Mouse (Mus musculus): Measurements from ENCODE around the gene Sdc1. TPM values are rescaled to one million over a fixed set of nuclear protein-coding genes. Genes with fewer than 3 reads are reported as not detected.
A peak's percentile ranks its signal among the peaks of the same experiment; 100 is the strongest.

Gene Sdc1
- total and polyA plus RNA-seq, 2 experiments from 2014 or later = 12.3 to 21.1 TPM

DNA sequence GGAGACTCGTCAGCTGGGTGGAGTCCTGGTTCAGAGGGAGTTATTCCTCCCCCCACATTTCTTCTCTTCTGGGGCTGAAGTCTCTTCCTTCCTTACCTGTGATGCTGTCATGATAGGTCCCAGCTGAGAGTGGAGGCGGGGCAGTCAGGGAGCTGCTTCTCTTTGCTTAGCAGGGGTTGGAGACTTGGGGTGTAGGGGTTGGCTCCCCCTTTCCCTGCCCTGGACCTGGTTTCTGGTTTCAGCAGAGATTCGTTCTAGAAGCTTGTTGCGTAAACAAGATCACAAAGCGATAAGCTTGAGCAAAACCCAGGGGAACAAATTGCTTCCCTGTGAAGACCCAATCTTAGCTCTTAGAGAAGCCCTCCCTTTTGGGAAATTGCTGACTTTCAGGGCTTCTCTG, 15.4 kb downstream of the Sdc1 start:
- WGBS = 85% methylated on average over 5 of the region's 5 CpGs
- no peaks in the 10 kb centered on the region for H3K4me1 ChIP-seq (ENCODE audit: insufficient read depth, low read length)
- no peak for ATAC-seq (ENCODE audit: low FRiP score)
- no peaks in the 10 kb centered on the region for H3K9me3 ChIP-seq (ENCODE audit: low read length)
- no peak overlapping the region for H3K27ac ChIP-seq (ENCODE audit: low read depth, low read length)
- no peak for TF ChIP-seq CTCF (IDR thresholded peaks at IDR 0.05)
- H3K4me3 ChIP-seq (ENCODE audit: low read depth, low read length) = no peak overlapping the region
- H3K27me3 ChIP-seq (ENCODE audit: insufficient read depth, low read length) = no peaks in the 10 kb centered on the region
- peaks cover 8% of the 10 kb centered on the region; the same call in 1 of the 2 replicates for H3K36me3 ChIP-seq (ENCODE audit: insufficient read depth, low read length)
- H3K4me2 ChIP-seq (ENCODE audit: low read depth, low read length, poor library complexity, severe bottlenecking) = no peak overlapping the region
- no peak for DNase-seq (ENCODE audit: low spot score)
- H3K9ac ChIP-seq (replicated peaks; ENCODE audit: low read length, poor library complexity, severe bottlenecking) = no peak overlapping the region

DNA sequence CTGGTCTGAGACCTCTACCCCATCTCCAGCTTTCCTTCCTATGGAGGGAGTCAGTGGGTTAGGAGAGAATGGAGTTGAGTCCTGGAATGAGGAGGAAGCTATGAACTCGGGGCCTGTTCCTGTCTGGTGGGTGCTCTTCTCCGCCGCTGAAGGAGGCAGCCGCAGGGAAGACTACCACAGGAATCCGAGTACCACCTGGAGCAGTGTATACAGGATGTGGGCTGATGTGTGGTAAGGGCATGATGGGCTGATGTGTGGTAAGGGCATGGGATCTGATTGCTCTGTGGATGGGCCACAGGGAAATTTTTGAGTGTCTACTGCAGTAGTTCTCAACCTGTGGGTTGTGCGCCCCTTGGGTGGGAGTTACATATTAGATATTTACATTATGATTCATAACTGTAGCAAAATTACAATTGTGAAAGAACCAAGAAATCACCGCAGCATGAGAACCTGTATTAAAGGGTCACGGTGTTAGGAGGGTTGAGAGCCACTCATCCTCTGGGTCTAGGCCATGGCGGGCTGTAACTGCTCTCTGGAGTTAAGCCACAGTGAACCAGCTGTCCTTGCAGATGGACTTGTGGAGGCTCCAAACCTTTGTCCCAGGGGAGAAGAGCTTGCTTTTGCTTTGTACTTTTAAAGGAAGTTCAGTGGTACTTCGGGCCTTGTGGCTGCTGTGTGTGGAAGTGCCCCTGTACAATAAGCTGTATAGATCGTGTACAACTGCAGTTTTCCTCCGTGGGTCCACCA, 16.0 kb downstream of the Sdc1 start:
- Histone ChIP-seq H3K4me1 (ENCODE audit: insufficient read depth, low read length) (no peaks in the 10 kb centered on the region), H3K9ac (replicated peaks; ENCODE audit: low read length, poor library complexity, severe bottlenecking) (no peak overlapping the region), H3K4me2 (ENCODE audit: low read depth, low read length, poor library complexity, severe bottlenecking) (no peak overlapping the region), H3K27ac (ENCODE audit: low read depth, low read length) (no peak overlapping the region), H3K9me3 (ENCODE audit: low read length) (no peaks in the 10 kb centered on the region), H3K4me3 (ENCODE audit: low read depth, low read length) (no peak overlapping the region), H3K27me3 (ENCODE audit: insufficient read depth, low read length) (no peaks in the 10 kb centered on the region), H3K36me3 (ENCODE audit: insufficient read depth, low read length) (peaks cover 8% of the 10 kb centered on the region; the same call in 1 of the 2 replicates)
- 89% methylated on average over 12 of the region's 12 CpGs for WGBS
- TF ChIP-seq CTCF (IDR thresholded peaks at IDR 0.05) = no peak
- no peak for ATAC-seq (ENCODE audit: low FRiP score)
- DNase-seq (ENCODE audit: low spot score) = peak; percentile 42

DNA sequence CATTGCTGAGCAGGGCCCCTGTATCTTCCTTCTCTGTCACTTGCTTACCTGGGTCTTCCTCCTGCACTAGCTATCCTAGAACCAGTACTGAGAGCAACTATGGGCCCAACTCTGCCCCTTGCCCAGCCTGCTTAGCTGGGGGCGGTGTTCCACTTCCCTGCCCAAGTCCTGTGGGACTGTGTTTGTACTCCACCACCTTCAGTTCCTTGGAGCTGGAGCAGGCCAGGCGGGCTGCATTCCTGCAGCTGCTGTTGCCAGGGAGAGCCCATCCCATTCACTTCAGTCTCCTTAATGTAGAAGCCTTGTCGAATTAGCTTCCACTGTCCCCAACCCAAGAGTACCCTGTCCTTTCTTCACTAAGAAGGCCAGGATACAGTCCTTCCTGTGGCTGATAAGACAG, 17.3 kb downstream of the Sdc1 start:
- no peaks in the 10 kb centered on the region for H3K9me3 ChIP-seq (ENCODE audit: low read length)
- H3K27me3 ChIP-seq (ENCODE audit: insufficient read depth, low read length) = no peaks in the 10 kb centered on the region
- no peak overlapping the region for H3K27ac ChIP-seq (ENCODE audit: low read depth, low read length)
- WGBS = 42% methylated on average over 3 of the region's 3 CpGs
- no peaks in the 10 kb centered on the region for H3K4me1 ChIP-seq (ENCODE audit: insufficient read depth, low read length)
- no peak for DNase-seq (ENCODE audit: low spot score)
- peaks cover 8% of the 10 kb centered on the region; the same call in 1 of the 2 replicates for H3K36me3 ChIP-seq (ENCODE audit: insufficient read depth, low read length)
- TF ChIP-seq CTCF (IDR thresholded peaks at IDR 0.05) = no peak
- ATAC-seq (ENCODE audit: low FRiP score) = no peak
- no peak overlapping the region for H3K9ac ChIP-seq (replicated peaks; ENCODE audit: low read length, poor library complexity, severe bottlenecking)
- H3K4me3 ChIP-seq (ENCODE audit: low read depth, low read length) = no peak overlapping the region
- H3K4me2 ChIP-seq (ENCODE audit: low read depth, low read length, poor library complexity, severe bottlenecking) = no peak overlapping the region

DNA sequence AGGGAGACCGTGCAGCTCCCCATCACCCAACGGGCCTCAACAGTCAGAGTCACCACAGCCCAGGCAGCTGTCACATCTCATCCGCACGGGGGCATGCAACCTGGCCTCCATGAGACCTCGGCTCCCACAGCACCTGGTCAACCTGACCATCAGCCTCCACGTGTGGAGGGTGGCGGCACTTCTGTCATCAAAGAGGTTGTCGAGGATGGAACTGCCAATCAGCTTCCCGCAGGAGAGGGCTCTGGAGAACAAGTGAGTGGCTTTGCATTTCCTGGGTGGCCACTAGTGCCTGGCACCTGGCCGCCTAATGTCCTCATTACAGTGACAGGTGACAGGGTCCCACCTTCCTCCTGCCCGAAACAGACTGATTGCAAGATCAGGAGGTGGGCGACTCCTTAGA, 19.5 kb downstream of the Sdc1 start:
- no peak overlapping the region for H3K4me2 ChIP-seq (ENCODE audit: low read depth, low read length, poor library complexity, severe bottlenecking)
- no peak for TF ChIP-seq CTCF (IDR thresholded peaks at IDR 0.05)
- H3K4me3 ChIP-seq (ENCODE audit: low read depth, low read length) = no peak overlapping the region
- no peak for DNase-seq (ENCODE audit: low spot score)
- 95% methylated on average over 12 of the region's 12 CpGs for WGBS
- no peaks in the 10 kb centered on the region for H3K4me1 ChIP-seq (ENCODE audit: insufficient read depth, low read length)
- H3K9ac ChIP-seq (replicated peaks; ENCODE audit: low read length, poor library complexity, severe bottlenecking) = no peak overlapping the region
- ATAC-seq (ENCODE audit: low FRiP score) = no peak
- no peaks in the 10 kb centered on the region; the same call in 1 of the 2 replicates for H3K9me3 ChIP-seq (ENCODE audit: low read length)
- no peaks in the 10 kb centered on the region for H3K27me3 ChIP-seq (ENCODE audit: insufficient read depth, low read length)
- peaks cover 8% of the 10 kb centered on the region; the same call in 1 of the 2 replicates for H3K36me3 ChIP-seq (ENCODE audit: insufficient read depth, low read length)
- H3K27ac ChIP-seq (ENCODE audit: low read depth, low read length) = no peak overlapping the region

DNA sequence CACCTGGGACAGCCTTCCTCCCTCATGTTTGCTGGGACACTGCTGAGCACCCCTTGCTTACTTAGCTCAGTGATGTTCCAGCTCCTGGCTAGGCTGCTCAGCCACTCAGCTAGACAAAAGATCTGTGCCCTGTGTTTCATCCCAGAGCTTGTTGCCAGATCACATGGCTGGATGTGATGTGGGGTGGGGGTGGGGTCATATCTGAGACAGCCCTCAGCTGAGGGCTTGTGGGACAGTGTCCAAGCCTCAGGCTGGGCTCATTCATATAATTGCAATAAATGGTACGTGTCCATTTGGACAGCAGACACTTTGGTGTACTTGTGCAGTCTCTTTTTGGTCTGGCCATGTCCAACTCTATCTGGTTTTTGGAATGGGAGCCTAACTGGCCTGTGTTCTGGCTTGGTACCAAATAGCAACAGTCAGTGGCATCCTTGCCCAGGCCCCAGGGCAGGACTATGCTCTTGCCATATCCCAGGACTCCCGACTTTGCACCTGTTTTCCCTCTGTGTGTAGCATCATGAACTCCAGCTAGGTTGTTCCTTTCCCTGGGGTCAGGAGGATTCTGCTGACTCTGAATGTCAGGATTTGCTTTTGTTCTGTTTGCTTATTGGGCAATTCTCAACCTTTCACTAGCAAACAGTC, 22.4 kb downstream of the Sdc1 start:
- Histone ChIP-seq H3K9ac (replicated peaks; ENCODE audit: low read length, poor library complexity, severe bottlenecking) (no peak overlapping the region), H3K4me2 (ENCODE audit: low read depth, low read length, poor library complexity, severe bottlenecking) (no peak overlapping the region), H3K36me3 (ENCODE audit: insufficient read depth, low read length) (peaks cover 8% of the 10 kb centered on the region; the same call in 1 of the 2 replicates), H3K27ac (ENCODE audit: low read depth, low read length) (no peak overlapping the region), H3K9me3 (ENCODE audit: low read length) (no peaks in the 10 kb centered on the region; the same call in 1 of the 2 replicates), H3K4me3 (ENCODE audit: low read depth, low read length) (no peak overlapping the region), H3K27me3 (ENCODE audit: insufficient read depth, low read length) (no peaks in the 10 kb centered on the region), H3K4me1 (ENCODE audit: insufficient read depth, low read length) (no peaks in the 10 kb centered on the region)
- no peak for TF ChIP-seq CTCF (IDR thresholded peaks at IDR 0.05)
- WGBS = 82% methylated on average over 2 of the region's 2 CpGs
- ATAC-seq (ENCODE audit: low FRiP score) (no peak; the same call in 1 of the 2 replicates), DNase-seq (ENCODE audit: low spot score) (peak; percentile 18)

DNA sequence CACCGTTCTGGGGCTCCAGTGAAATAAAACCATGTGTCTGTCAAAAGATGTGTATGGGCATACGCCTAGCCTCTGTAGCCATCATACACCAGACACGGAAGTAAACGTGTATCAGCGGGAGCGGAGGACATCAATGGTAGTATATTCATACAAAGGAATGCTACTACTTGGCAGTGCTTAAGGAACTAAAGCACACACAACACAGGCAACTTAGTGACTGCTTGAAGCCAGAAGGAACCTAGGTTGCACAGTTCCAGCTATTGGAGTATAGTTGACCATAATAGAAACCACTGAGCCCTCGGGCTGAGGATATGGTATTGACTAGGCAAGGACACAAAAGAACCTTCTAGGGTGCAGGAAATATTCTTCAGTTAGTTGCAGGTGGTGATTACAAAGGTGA, 26.8 kb downstream of the Sdc1 start:
- H3K27me3 ChIP-seq (ENCODE audit: insufficient read depth, low read length) = no peaks in the 10 kb centered on the region
- no peak overlapping the region for H3K9ac ChIP-seq (replicated peaks; ENCODE audit: low read length, poor library complexity, severe bottlenecking)
- no peaks in the 10 kb centered on the region; the same call in 1 of the 2 replicates for H3K9me3 ChIP-seq (ENCODE audit: low read length)
- H3K4me3 ChIP-seq (ENCODE audit: low read depth, low read length) = no peak overlapping the region
- ATAC-seq (ENCODE audit: low FRiP score) (no peak), DNase-seq (ENCODE audit: low spot score) (no peak)
- no peaks in the 10 kb centered on the region for H3K36me3 ChIP-seq (ENCODE audit: insufficient read depth, low read length)
- no peak overlapping the region for H3K27ac ChIP-seq (ENCODE audit: low read depth, low read length)
- WGBS = 95% methylated on average over 7 of the region's 7 CpGs
- TF ChIP-seq CTCF (IDR thresholded peaks at IDR 0.05) = no peak
- no peaks in the 10 kb centered on the region for H3K4me1 ChIP-seq (ENCODE audit: insufficient read depth, low read length)
- H3K4me2 ChIP-seq (ENCODE audit: low read depth, low read length, poor library complexity, severe bottlenecking) = no peak overlapping the region
